Mouse (Mus musculus): ENCODE data around the gene Peg3.

DNA sequence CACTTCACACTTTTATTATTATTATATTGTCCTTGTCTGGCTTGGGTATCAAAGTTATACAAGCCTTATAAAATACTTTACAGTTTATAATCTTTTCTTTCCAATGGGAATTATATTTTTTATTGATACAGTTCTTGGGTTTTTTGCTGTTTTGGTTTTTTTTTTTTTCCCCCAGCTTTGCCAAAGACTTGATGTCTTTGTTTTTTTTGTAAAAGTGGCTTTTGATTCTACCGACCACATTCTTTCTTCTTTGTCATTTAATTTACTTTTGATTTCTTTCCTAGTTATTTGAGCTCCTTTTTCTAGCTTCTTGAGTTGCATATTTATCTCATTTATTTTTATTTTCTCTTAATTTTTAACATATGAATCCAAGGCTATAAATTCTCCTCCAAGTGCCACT is 5.8 kb upstream of the Peg3 start:
- TF ChIP-seq CTCF (IDR thresholded peaks at IDR 0.05; ENCODE audit: low read depth, low read length) = no peak
- no peak for TF ChIP-seq TAL1 (conservative IDR thresholded peaks at IDR 0.05; ENCODE audit: low read depth, low read length)

All from G1E (cell line).